8 mouse cellular contexts compared by ENCODE assay signal in genomic region chr5:114565305-114565704, GRCm38 (mm10). TPM values are rescaled to one million over a fixed set of nuclear protein-coding genes. Genes with fewer than 3 reads are reported as not detected.
DNase-seq lines count a peak whose midpoint lies in the region; ATAC-seq and TF ChIP-seq lines count a peak whose summit lies in the region.

No protein-coding gene starts in this region.

- no peak for ATAC-seq in heart, embryonic 15.5 days (replicated peaks; ENCODE audit: insufficient number of reproducible peaks, insufficient read depth, low FRiP score, low read depth)
- ATAC-seq in forebrain, embryonic 12.5 days (ENCODE audit: low FRiP score), result no peak

- TF ChIP-seq CTCF in ES-Bruce4 (IDR thresholded peaks at IDR 0.05; ENCODE audit: low read depth, low read length), result no peak

- peak overlapping the region; percentile 84 for H3K27ac ChIP-seq in ES-Bruce4 (ENCODE audit: insufficient read depth, low read length)
- no peak overlapping the region for H3K27ac ChIP-seq in heart, embryonic 15.5 days
- no peak overlapping the region for H3K27ac ChIP-seq in limb, embryonic 10.5 days
- no peak overlapping the region for H3K27ac ChIP-seq in forebrain, embryonic 12.5 days

- TF ChIP-seq POLR2A in ES-Bruce4 (IDR thresholded peaks at IDR 0.05; ENCODE audit: insufficient read depth, low read length), result peak; percentile 64

- peak overlapping the region; percentile 43 for H3K9ac ChIP-seq in ES-Bruce4 (ENCODE audit: low read depth, poor library complexity, severe bottlenecking)
- H3K9ac ChIP-seq in heart, embryonic 15.5 days, result no peak overlapping the region
- no peak overlapping the region for H3K9ac ChIP-seq in forebrain, embryonic 12.5 days

- H3K9me3 ChIP-seq in ES-Bruce4 (replicated peaks; ENCODE audit: control insufficient read depth, insufficient read depth, low read length, poor library complexity, severe bottlenecking), result peaks cover 5% of the 10 kb centered on the region; the same call in 1 of the 2 replicates
- no peaks in the 10 kb centered on the region; the same call in 1 of the 2 replicates for H3K9me3 ChIP-seq in heart, embryonic 15.5 days (replicated peaks)
- H3K9me3 ChIP-seq in limb, embryonic 10.5 days (replicated peaks), result no peaks in the 10 kb centered on the region; the same call in 1 of the 2 replicates
- 0 out of 2 replicates have a peak, but pooled peaks cover 4% of the 10 kb centered on the region for H3K9me3 ChIP-seq in forebrain, embryonic 12.5 days

- peak; percentile 82 for DNase-seq in adrenal gland, postnatal 10 days
- DNase-seq in limb, embryonic 10.5 days (ENCODE audit: low spot score), result no peak
- peak; percentile 44 for DNase-seq in retina, postnatal 1 day
- DNase-seq in c-Kit-positive CD71-positive TER-119-positive erythroid progenitor cells, embryonic 14.5 days (ENCODE audit: low spot score), result no peak
- no peak for DNase-seq in frontal cortex, adult 2 months (ENCODE audit: extremely low spot score in 1 of 2, low spot score in 1 of 2)

- H3K4me1 ChIP-seq in ES-Bruce4 (ENCODE audit: control insufficient read depth, insufficient read depth, low read length), result peaks cover 3% of the 10 kb centered on the region
- H3K4me1 ChIP-seq in heart, embryonic 15.5 days (replicated peaks), result peaks cover 40% of the 10 kb centered on the region
- peaks cover 64% of the 10 kb centered on the region for H3K4me1 ChIP-seq in limb, embryonic 10.5 days
- H3K4me1 ChIP-seq in forebrain, embryonic 12.5 days, result peaks cover 36% of the 10 kb centered on the region

- H3K36me3 ChIP-seq in ES-Bruce4 (ENCODE audit: control insufficient read depth, insufficient read depth, low read length, poor library complexity, severe bottlenecking), result no peaks in the 10 kb centered on the region
- H3K36me3 ChIP-seq in heart, embryonic 15.5 days, result no peaks in the 10 kb centered on the region
- H3K36me3 ChIP-seq in limb, embryonic 10.5 days, result no peaks in the 10 kb centered on the region; the same call in 1 of the 2 replicates
- no peaks in the 10 kb centered on the region for H3K36me3 ChIP-seq in forebrain, embryonic 12.5 days (replicated peaks)

- H3K4me2 ChIP-seq in heart, embryonic 15.5 days, result peak overlapping the region; percentile 17; the same call in 1 of the 2 replicates
- no peak overlapping the region for H3K4me2 ChIP-seq in forebrain, embryonic 12.5 days

- H3K27me3 ChIP-seq in ES-Bruce4 (ENCODE audit: control insufficient read depth, insufficient read depth, low read length, poor library complexity, severe bottlenecking), result no peaks in the 10 kb centered on the region
- peaks cover 20% of the 10 kb centered on the region for H3K27me3 ChIP-seq in heart, embryonic 15.5 days
- peaks cover 45% of the 10 kb centered on the region for H3K27me3 ChIP-seq in limb, embryonic 10.5 days (ENCODE audit: low read depth, poor library complexity, severe bottlenecking)
- H3K27me3 ChIP-seq in forebrain, embryonic 12.5 days, result peaks cover 24% of the 10 kb centered on the region

- peak; percentile 91 for TF ChIP-seq EP300 in ES-Bruce4 (IDR thresholded peaks at IDR 0.05; ENCODE audit: insufficient read depth, low read depth, low read length)

- H3K4me3 ChIP-seq in ES-Bruce4 (ENCODE audit: low read depth, low read length), result peak overlapping the region; percentile 63
- H3K4me3 ChIP-seq in heart, embryonic 15.5 days, result no peak overlapping the region
- peak overlapping the region; percentile 27 for H3K4me3 ChIP-seq in limb, embryonic 10.5 days
- no peak overlapping the region for H3K4me3 ChIP-seq in forebrain, embryonic 12.5 days (replicated peaks)

- WGBS in heart, embryonic 15.5 days, result 9% methylated on average over 12 of the region's 12 CpGs
- WGBS in limb, embryonic 10.5 days, result 11% methylated on average over 12 of the region's 12 CpGs
- 12% methylated on average over 12 of the region's 12 CpGs for WGBS in forebrain, embryonic 12.5 days

RNA-seq across cellular contexts. Expression of gene Fam222a, which starts 2.5 kb away (rescaled TPM):
- polyA plus RNA-seq in ES-Bruce4 (2011; ENCODE audit: insufficient read depth, insufficient read length, low read depth, missing spikeins), result 3.4 and 5.3 TPM in 2 replicates
- 10 to 100 TPM; 29.5 to 56.8 TPM for total RNA-seq in adrenal gland, postnatal 10 days (2021)
- polyA plus RNA-seq in heart, embryonic 15.5 days (2015; fragmentation: Nextera tagmentation; extraction: Ambion mirVana), result 0.74 and 1.6 TPM in 2 replicates
- 1.4 and 1.9 TPM in 2 replicates for polyA plus RNA-seq in limb, embryonic 10.5 days (2016; fragmentation: Nextera tagmentation; extraction: Ambion mirVana)
- 6.9 and 10.2 TPM in 2 replicates for polyA plus RNA-seq in forebrain, embryonic 12.5 days (2016; fragmentation: Nextera tagmentation; extraction: Ambion mirVana)
- polyA plus RNA-seq in frontal cortex, adult 2 months (2012; rRNA removed), result 8.3 and 10.6 TPM in 2 replicates

Comparison
In these comparisons a context has a peak if more than half of its experiments do, and no peak if none do; other contexts are left out.
1. H3K4me3 ChIP-seq: peak in ES-Bruce4 (single experiment) and limb, embryonic 10.5 days (single experiment); none in heart, embryonic 15.5 days (single experiment) and forebrain, embryonic 12.5 days (single experiment).
2. DNase-seq: peak in adrenal gland, postnatal 10 days (single experiment) and retina, postnatal 1 day (single experiment); none in limb, embryonic 10.5 days (single experiment), c-Kit-positive CD71-positive TER-119-positive erythroid progenitor cells, embryonic 14.5 days (single experiment) and frontal cortex, adult 2 months (0 of 2).